Mouse (Mus musculus) limb, embryonic 14.5 days (tissue): ENCODE measurements around the gene Medag. TPM values are rescaled to one million over a fixed set of nuclear protein-coding genes. Genes with fewer than 3 reads are reported as not detected.
A peak's percentile ranks its signal among the peaks of the same experiment; 100 is the strongest.

ENCODE experiments used
- ATAC-seq: fragments of 200-750 bp; cut with Nextera tagmentation; 2 replicates; pipeline ENCODE4 v1.8.0; 2017; ENCODE audit warnings: low read depth, moderate number of reproducible peaks, moderate TSS enrichment; ENCODE audit not compliant: low FRiP score
- DNase-seq: peaks from one replicate; pipeline ENCODE4 v3.0.0-alpha.2; 2015; ENCODE audit warnings: low spot score
- H3K27ac ChIP-seq: fragments of 300-500 bp; sonication (generic); replicated peaks from 2 replicates; pipeline ENCODE4 v1.5.1; 2014; ENCODE audit warnings: low read depth, mild to moderate bottlenecking, low read length, moderate library complexity, mixed read lengths
- H3K27me3 ChIP-seq: fragments of 300-500 bp; sonication (generic); 2 replicates; pipeline ENCODE4 v1.6.1; 2014; ENCODE audit warnings: low read length, mixed read lengths; ENCODE audit not compliant: control insufficient read depth, insufficient read depth
- H3K36me3 ChIP-seq: fragments of 300-500 bp; sonication (generic); 2 replicates; pipeline ENCODE4 v1.6.1; 2014; ENCODE audit warnings: mild to moderate bottlenecking, low read length, moderate library complexity, mixed read lengths; ENCODE audit not compliant: control insufficient read depth, insufficient read depth
- H3K4me1 ChIP-seq: fragments of 300-500 bp; sonication (generic); 2 replicates; pipeline ENCODE4 v1.6.1; 2014; ENCODE audit warnings: antibody characterized with exemption, low read length, mixed read lengths; ENCODE audit not compliant: control insufficient read depth, insufficient read depth
- H3K4me2 ChIP-seq: fragments of 300-500 bp; sonication (generic); replicated peaks from 2 replicates; pipeline ENCODE4 v1.6.1; 2014; ENCODE audit warnings: low read depth, mild to moderate bottlenecking, low read length, moderate library complexity; ENCODE audit not compliant: severe bottlenecking
- H3K4me3 ChIP-seq: fragments of 300-500 bp; sonication (generic); replicated peaks from 2 replicates; pipeline ENCODE4 v1.5.1; 2014; ENCODE audit warnings: low read length
- H3K9ac ChIP-seq: fragments of 300-500 bp; sonication (generic); 2 replicates; pipeline ENCODE4 v1.6.1; 2014; ENCODE audit warnings: mild to moderate bottlenecking, low read depth, low read length, moderate library complexity; ENCODE audit not compliant: severe bottlenecking
- H3K9me3 ChIP-seq: fragments of 300-500 bp; sonication (generic); 2 replicates; pipeline ENCODE4 v1.6.1; 2016; ENCODE audit warnings: low read length; ENCODE audit not compliant: control insufficient read depth
- POLR2A ChIP-seq: fragments of 200-500 bp; IDR thresholded peaks from 2 replicates; pipeline ENCODE4 v1.8.0; 2012; ENCODE audit warnings: inconsistent platforms, mild to moderate bottlenecking, moderate library complexity, borderline replicate concordance; ENCODE audit not compliant: insufficient read depth, insufficient read length; ENCODE audit errors: extremely low read depth
- WGBS: fragments of 180-500 bp; shearing (Covaris S2); extraction: QIAGEN DNeasy Blood & Tissue Kit; methylation state at CpG from one replicate; pipeline ENCODE4 v1.1.7; 2014; 5-methylcytosine and 5-hydroxymethylcytosine counted together
- polyA plus RNA-seq, 2 experiments: library from polyadenylated mRNA; depleted of rRNA in 1 of 2; stranded (reverse) in 1 of 2; unstranded in 1 of 2; fragments of >200 nt; fragmentation: Nextera tagmentation in 1 of 2; extraction: Ambion mirVana in 1 of 2; gene quantifications; 2 replicates each; pipeline versions ENCODE4 v1.2.1 to v1.2.3; 2012 to 2014

Medag gene
- polyA plus RNA-seq, 2 experiments: 2.6 to 3.8 TPM

GRCm38 (mm10) chr5:149404710-149405109, 6.8 kb upstream of the Medag start:
- no peak for ATAC-seq

GRCm38 (mm10) chr5:149406791-149407276, 4.7 kb upstream of the Medag start:
- H3K27me3 ChIP-seq: peaks cover 4% of the 10 kb centered on the region; the same call in 1 of the 2 replicates
- peaks cover 19% of the 10 kb centered on the region for H3K4me1 ChIP-seq
- H3K27ac ChIP-seq: 0 out of 2 replicates have a peak overlapping the region, but pooled peaks have one; percentile 27
- no peak overlapping the region for H3K9ac ChIP-seq
- 72% methylated on average over 8 of the region's 8 CpGs for WGBS
- H3K4me3 ChIP-seq: no peak overlapping the region
- no peak overlapping the region for H3K4me2 ChIP-seq
- no peak for ATAC-seq
- peak; percentile 43 for DNase-seq
- 0 out of 2 replicates have a peak, but pooled peaks cover 5% of the 10 kb centered on the region for H3K9me3 ChIP-seq
- TF ChIP-seq POLR2A: no peak
- H3K36me3 ChIP-seq: no peaks in the 10 kb centered on the region

More at GRCm38 (mm10) chr5:149404710-149405109, 6.8 kb upstream of the Medag start:
- 0 out of 2 replicates have a peak, but pooled peaks cover 5% of the 10 kb centered on the region for H3K9me3 ChIP-seq
- no peak for DNase-seq
- H3K4me3 ChIP-seq: no peak overlapping the region
- H3K36me3 ChIP-seq: no peaks in the 10 kb centered on the region
- H3K27me3 ChIP-seq: no peaks in the 10 kb centered on the region
- no peak overlapping the region for H3K4me2 ChIP-seq
- peaks cover 10% of the 10 kb centered on the region for H3K4me1 ChIP-seq
- 79% methylated on average over 5 of the region's 5 CpGs for WGBS
- TF ChIP-seq POLR2A: no peak
- H3K9ac ChIP-seq: no peak overlapping the region
- H3K27ac ChIP-seq: no peak overlapping the region

- H3K36me3 ChIP-seq: no peaks in the 10 kb centered on the region
- DNase-seq (no peak), ATAC-seq (no peak)
- peaks cover 4% of the 10 kb centered on the region for H3K27me3 ChIP-seq
- H3K4me3 ChIP-seq: no peak overlapping the region
- WGBS: 83% methylated on average over 3 of the region's 3 CpGs
- peaks cover 17% of the 10 kb centered on the region for H3K4me1 ChIP-seq
- H3K9me3 ChIP-seq: 0 out of 2 replicates have a peak, but pooled peaks cover 5% of the 10 kb centered on the region
- no peak overlapping the region for H3K9ac ChIP-seq
- no peak for TF ChIP-seq POLR2A
- no peak overlapping the region for H3K27ac ChIP-seq
- no peak overlapping the region for H3K4me2 ChIP-seq
Observed at GRCm38 (mm10) chr5:149409502-149409901, 2.0 kb upstream of the Medag start.

DNA sequence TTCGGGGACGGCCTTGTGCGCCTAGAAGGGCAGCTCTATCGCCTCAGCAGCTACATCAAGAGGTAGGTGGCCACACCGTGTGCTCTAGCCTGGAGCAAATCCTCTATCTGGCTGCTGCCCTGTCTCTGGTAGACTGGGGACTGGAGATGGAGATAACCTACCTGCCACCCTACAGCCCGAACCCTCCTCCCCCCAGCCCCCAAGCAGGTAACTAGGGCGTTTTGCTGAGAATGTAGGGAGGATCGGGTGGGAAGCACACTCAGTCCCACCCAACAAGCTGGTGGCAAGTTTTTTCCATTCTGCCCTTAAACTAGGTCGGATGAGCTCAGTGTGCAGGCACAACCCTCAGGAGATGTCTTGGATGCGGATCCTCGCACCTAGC, 636 bp downstream of the Medag start:
- Histone ChIP-seq H3K27me3 (peaks cover 4% of the 10 kb centered on the region), H3K4me1 (peaks cover 14% of the 10 kb centered on the region), H3K4me2 (peak overlapping the region; percentile 76), H3K9me3 (0 out of 2 replicates have a peak, but pooled peaks cover 5% of the 10 kb centered on the region), H3K27ac (no peak overlapping the region), H3K36me3 (no peaks in the 10 kb centered on the region), H3K9ac (peak overlapping the region; percentile 45), H3K4me3 (peak overlapping the region; percentile 41)
- no peak for TF ChIP-seq POLR2A
- WGBS: 39% methylated on average over 11 of the region's 11 CpGs
- ATAC-seq: no peak
- no peak for DNase-seq

- no peak for ATAC-seq
- Histone ChIP-seq H3K36me3 (no peaks in the 10 kb centered on the region), H3K4me3 (no peak overlapping the region; the same call in 1 of the 2 replicates), H3K27ac (no peak overlapping the region), H3K27me3 (peaks cover 4% of the 10 kb centered on the region), H3K4me2 (peak overlapping the region; percentile 76), H3K4me1 (peaks cover 14% of the 10 kb centered on the region), H3K9me3 (0 out of 2 replicates have a peak, but pooled peaks cover 2% of the 10 kb centered on the region), H3K9ac (no peak overlapping the region)
- no peak for TF ChIP-seq POLR2A
- WGBS: 88% methylated on average over 10 of the region's 10 CpGs
- no peak for DNase-seq
Observed at GRCm38 (mm10) chr5:149412671-149413070, 1.1 kb downstream of the Medag start.
